Mouse (Mus musculus) liver, postnatal 0 days (tissue): ENCODE data around the gene Atp1a1.

ENCODE experiments used
- CTCF ChIP-seq: sonication (generic); IDR thresholded peaks from 2 replicates; pipeline ENCODE4 v1.5.1; 2016; ENCODE audit warnings: antibody characterized with exemption, low read depth
- EP300 ChIP-seq: IDR thresholded peaks from 2 replicates; pipeline ENCODE4 v1.6.1; 2016; ENCODE audit warnings: antibody characterized with exemption, low read depth, mild to moderate bottlenecking

- no peak for TF ChIP-seq CTCF
- TF ChIP-seq EP300: no peak
Measured at GRCm38 (mm10) chr3:101619017-101619416, 14.5 kb upstream of the Atp1a1 start.
